Mouse (Mus musculus): ENCODE data around the gene Chst15.

Gene Chst15

GRCm38 (mm10) chr7:132227075-132227640 is 89.9 kb downstream of the Chst15 start:
- ATAC-seq (ENCODE audit: low TSS enrichment) = no peak; the same call in 1 of the 2 replicates

DNA sequence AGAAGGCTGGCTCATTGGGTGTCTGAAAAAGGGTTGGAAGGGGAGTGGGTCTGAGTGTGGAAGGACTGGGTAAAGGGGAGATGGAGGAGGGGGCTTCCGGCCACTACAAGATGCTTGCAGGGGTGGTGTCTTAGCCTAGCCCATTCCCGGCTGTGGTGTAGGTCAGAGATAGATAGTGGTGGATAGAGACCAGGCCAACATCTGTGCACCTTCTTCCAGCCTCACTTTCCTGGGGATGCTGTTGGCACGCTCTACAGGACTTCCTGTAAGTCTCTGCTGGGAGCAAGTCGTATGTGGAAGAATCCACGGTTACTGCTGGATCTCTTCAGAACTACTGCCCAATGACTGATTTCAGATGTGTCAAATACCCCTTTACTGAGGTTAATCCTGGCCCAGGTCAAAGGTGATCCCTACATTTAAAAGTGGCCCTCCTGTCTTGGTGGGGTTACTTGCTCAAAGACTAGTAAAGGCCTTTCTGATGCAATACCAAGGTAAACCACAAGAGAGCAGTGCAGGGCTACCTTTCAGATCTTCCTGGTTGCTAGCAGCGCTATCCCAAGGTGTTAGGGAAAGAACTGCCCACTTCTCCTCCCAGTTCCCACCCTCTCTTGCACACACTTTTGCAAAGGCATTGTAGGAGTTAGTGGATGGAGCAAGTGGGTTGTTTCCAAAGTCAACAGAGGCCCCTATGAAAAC is 90.5 kb downstream of the Chst15 start:
- peak; percentile 64 for ATAC-seq (ENCODE audit: low TSS enrichment)

DNA sequence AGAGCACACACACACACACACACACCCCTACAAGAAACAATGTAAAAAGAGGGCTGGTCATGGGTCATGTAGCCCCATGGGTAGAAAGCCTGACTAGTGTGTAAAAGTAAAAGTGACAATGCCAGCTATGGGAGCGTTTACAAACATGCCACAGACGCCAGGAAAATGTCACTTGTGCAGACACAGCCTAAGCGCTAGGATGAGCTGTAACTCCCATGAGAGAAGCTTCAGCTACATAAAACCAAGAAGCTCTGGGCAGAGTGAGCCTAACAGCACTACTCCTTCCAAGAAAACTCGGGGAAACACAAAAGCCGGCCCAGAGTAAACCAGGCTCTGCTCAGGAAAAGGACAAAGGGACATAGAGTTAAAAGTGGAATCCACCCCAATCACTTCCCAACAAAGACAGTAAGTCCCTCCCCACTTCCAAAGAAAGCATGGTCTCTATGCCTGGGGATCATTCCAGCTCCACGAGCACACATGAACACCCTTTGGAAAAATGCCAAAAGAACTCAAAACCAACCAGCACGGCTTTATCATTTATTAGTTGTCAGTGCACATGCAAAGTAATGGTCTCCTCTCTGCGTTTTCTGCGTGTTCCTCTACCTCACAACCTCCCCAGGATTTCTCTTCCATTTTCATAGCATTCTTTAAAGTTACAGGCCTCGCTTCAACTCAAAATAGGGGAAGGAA is 93.4 kb downstream of the Chst15 start:
- ATAC-seq (ENCODE audit: low TSS enrichment) = no peak

DNA sequence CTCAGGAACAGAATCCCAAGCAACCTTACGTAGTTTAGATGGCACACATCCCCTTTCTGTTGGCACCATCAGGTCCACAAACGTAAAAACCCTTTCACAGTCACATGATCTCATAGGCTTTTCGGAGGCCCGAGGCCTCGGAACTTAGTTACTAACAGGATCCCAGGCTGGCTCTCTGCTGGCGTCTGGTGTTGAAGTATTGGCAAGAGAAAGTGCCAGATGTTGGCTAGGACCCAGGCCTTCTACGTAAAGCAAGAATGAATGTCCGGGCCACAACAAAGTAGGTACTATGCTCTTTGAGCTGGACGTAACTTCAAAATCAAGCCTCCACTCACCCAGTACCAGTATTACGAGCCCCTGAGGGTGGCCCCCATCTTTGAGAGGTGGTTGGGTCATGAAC is 103.0 kb downstream of the Chst15 start:
- no peak for ATAC-seq (ENCODE audit: low TSS enrichment)

- ATAC-seq (ENCODE audit: low TSS enrichment) = 0 out of 2 replicates have a peak, but pooled peaks have one; percentile 39
Measured at GRCm38 (mm10) chr7:132213460-132213859, 103.6 kb downstream of the Chst15 start.

- ATAC-seq (ENCODE audit: low TSS enrichment) = no peak
Measured at GRCm38 (mm10) chr7:132211920-132212701, 104.9 kb downstream of the Chst15 start.

GRCm38 (mm10) chr7:132210616-132211015 is 106.4 kb downstream of the Chst15 start:
- no peak for ATAC-seq (ENCODE audit: low TSS enrichment)

DNA sequence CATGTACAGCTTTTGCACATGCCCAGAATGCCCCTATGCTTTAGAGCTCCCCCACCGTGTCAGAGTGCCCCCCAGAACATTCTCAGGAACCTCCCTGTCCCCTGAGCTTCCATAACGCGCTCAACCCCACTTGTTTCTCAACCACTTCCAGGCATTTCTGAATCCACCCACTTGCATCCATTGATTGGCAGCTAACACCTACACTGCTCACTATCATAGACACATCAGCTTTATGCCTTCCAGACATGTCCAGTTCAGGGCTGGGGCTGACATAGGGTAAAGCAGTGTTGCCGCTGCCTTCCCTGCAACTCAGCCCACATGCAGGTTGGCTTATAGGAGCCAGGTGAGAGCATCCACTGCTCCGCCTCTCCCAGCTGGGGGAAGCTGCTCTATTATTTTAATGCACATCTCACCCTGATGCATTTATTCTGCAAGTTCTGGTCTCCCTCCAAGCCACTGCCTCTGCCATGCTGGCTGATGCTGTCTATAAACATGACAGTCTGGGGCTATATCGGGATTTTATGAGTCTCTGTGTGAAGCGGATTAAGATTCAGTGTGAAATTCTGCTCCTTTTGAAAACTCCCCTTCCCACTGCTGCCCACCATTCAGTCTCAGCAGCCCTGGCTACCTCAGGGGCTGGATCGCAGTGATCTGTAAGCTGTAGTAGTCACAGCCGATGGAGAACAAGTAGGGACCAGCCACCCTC is 107.9 kb downstream of the Chst15 start:
- ATAC-seq (ENCODE audit: low TSS enrichment) = peak; percentile 77

DNA sequence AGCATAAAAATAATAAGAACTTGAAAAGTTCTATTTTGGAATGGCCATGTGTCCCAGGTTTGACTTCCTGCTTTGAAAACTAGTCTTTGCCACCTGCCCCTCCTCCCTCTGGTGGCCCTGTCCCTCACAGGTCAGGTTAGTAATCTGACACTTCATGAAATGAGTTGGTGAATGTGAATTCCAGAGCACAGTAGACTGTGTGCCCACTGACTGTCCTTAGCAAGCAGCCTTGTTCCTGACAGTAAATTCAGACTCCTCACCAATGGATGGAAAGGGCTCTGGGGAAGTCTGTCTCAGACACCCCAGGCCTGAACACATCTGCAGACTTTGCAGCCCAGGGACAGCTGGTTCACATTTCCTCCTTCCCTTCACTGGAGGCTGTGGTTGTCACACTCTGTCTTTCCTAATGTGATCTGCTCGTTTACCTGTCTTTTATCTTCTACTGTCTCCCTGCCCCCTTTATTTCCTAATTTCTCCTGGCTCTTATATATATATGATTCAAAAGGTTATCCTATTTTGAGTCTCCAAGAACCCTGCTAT is 112.9 kb downstream of the Chst15 start:
- no peak for ATAC-seq (ENCODE audit: low TSS enrichment)

GRCm38 (mm10) chr7:132199686-132200085 is 117.3 kb downstream of the Chst15 start:
- no peak for ATAC-seq (ENCODE audit: low TSS enrichment)

DNA sequence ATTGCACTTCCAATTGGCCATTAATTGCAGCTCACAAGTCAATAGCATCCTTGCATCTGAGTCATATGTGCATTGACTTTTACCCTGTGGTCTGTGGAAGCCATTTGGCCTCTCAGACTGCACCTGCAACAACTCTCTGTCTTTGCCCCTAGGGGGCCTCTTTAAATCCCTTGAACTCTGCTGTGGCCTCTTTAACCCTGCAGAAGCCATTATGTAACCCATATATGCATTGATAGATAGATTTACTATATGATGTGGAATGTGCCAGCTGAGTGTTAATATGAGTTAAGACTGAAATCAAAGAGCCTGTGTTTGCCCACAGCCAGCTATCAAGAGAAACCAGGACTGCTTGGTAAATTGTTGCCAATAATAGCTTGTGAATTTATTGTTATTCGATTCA is 118.2 kb downstream of the Chst15 start:
- no peak for ATAC-seq (ENCODE audit: low TSS enrichment)

GRCm38 (mm10) chr7:132197817-132198475 is 119.1 kb downstream of the Chst15 start:
- ATAC-seq (ENCODE audit: low TSS enrichment) = no peak

- no peak for ATAC-seq (ENCODE audit: low TSS enrichment)
Measured at GRCm38 (mm10) chr7:132196581-132196980, 120.4 kb downstream of the Chst15 start.

DNA sequence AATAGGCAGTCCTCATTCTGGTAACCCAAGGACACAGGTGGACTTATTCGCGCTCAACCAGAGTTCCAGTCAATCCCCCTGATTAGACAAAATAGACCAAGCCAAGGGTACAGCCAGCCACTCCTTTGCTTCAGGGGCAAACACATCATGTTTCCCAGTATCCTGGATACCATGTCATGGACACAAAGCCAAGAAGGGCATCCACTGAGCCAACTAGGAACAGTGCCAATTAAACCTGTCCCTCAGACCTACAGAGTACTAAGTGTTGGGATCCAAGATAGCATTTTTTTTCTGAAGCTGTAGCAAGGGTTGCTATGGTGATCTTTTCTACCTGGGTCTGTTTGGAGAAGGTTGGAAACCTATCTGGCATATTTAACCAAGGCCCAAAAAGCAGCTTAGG is 123.4 kb downstream of the Chst15 start:
- no peak for ATAC-seq (ENCODE audit: low TSS enrichment)

DNA sequence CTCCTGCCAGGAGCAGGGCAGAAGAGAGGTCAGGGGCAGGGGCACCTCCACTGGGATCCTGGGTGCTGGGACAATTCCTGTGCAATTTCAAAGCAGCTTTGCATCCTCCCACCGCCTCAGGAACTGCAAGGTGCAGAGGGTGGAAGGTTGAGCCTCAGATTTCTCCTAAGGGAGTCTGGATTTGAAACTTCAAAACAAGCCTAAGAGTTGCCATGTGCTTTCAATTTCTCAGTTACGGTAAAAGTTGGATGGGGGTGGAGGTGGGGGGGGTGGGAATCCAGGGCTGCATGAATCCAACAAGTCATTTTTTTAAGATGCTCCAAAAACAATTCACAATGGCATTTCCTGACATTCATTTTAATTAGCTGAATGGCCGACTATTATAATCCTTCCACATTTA is 129.6 kb downstream of the Chst15 start:
- no peak for ATAC-seq (ENCODE audit: low TSS enrichment)

Measured in frontal cortex, adult (tissue).